Mouse (Mus musculus) hindlimb bud, embryonic 11.5 days (tissue): ENCODE measurements around the gene Cdc6.
"Not testable (repeated sequence)": the region's sequence is repeated elsewhere in the genome, so short reads cannot be mapped to it uniquely, and the experiment has no call there.

Experiments
- DNase-seq: peaks from one replicate; pipeline ENCODE4 v3.0.0-alpha.2; 2012; ENCODE audit warnings: low read depth, low spot score; ENCODE audit errors: extremely low spot score

The Cdc6 gene

GRCm38 (mm10) chr11:98907063-98907436 is 551 bp upstream of the Cdc6 start:
- DNase-seq = no peak

- DNase-seq = no peak
Measured at GRCm38 (mm10) chr11:98909654-98910053, 2.1 kb downstream of the Cdc6 start.

- no peak for DNase-seq
Measured at GRCm38 (mm10) chr11:98910415-98910814, 2.8 kb downstream of the Cdc6 start.

- no peak for DNase-seq
Measured at GRCm38 (mm10) chr11:98911498-98911897, 3.9 kb downstream of the Cdc6 start.

- DNase-seq = no peak
Measured at GRCm38 (mm10) chr11:98914196-98914595, 6.6 kb downstream of the Cdc6 start.

- DNase-seq = not testable (repeated sequence)
Measured at GRCm38 (mm10) chr11:98916376-98916775, 8.8 kb downstream of the Cdc6 start.

- DNase-seq = no peak
Measured at GRCm38 (mm10) chr11:98917428-98918005, 9.9 kb downstream of the Cdc6 start.

- DNase-seq = no peak
Measured at GRCm38 (mm10) chr11:98918231-98918630, 10.6 kb downstream of the Cdc6 start.

GRCm38 (mm10) chr11:98919009-98919408 is 11.4 kb downstream of the Cdc6 start:
- DNase-seq = no peak

GRCm38 (mm10) chr11:98921813-98922212 is 14.2 kb downstream of the Cdc6 start:
- DNase-seq = not testable (repeated sequence)

- not testable (repeated sequence) for DNase-seq
Measured at GRCm38 (mm10) chr11:98922307-98922706, 14.7 kb downstream of the Cdc6 start.

- not testable (repeated sequence) for DNase-seq
Measured at GRCm38 (mm10) chr11:98922851-98923711, 15.5 kb downstream of the Cdc6 start.

- no peak for DNase-seq
Measured at GRCm38 (mm10) chr11:98924633-98925175, 17.1 kb downstream of the Cdc6 start.

- DNase-seq = no peak
Measured at GRCm38 (mm10) chr11:98925265-98925721, 17.7 kb downstream of the Cdc6 start.

- no peak for DNase-seq
Measured at GRCm38 (mm10) chr11:98925868-98926311, 18.3 kb downstream of the Cdc6 start.

GRCm38 (mm10) chr11:98926553-98926952 is 19.0 kb downstream of the Cdc6 start:
- no peak for DNase-seq

GRCm38 (mm10) chr11:98927438-98928076 is 20.0 kb downstream of the Cdc6 start, which contains the start of gene Rara:
TSS of gene Rara (plus strand) at chr11:98927818.
- no peak for DNase-seq

- DNase-seq = no peak
Measured at GRCm38 (mm10) chr11:98928186-98928893, 20.7 kb downstream of the Cdc6 start.

- DNase-seq = no peak
Measured at GRCm38 (mm10) chr11:98929503-98929902, 21.9 kb downstream of the Cdc6 start.

- DNase-seq = no peak
Measured at GRCm38 (mm10) chr11:98930127-98930601, 22.6 kb downstream of the Cdc6 start.
